Mouse (Mus musculus) liver, adult 2 months (tissue): ENCODE measurements around the gene Gnb1. TPM values are rescaled to one million over a fixed set of nuclear protein-coding genes. Genes with fewer than 3 reads are reported as not detected.

Experiments used
- DNase-seq: peaks from one replicate; pipeline ENCODE4 v3.0.0-alpha.2; 2011; ENCODE audit warnings: low read depth, low spot score; ENCODE audit errors: extremely low read depth
- H3K27ac ChIP-seq: fragments of 200-500 bp; replicated peaks from 2 replicates; pipeline ENCODE4 v1.5.1; 2012; ENCODE audit warnings: low read depth, mild to moderate bottlenecking, control low read depth, inconsistent platforms, low read length; ENCODE audit not compliant: insufficient read depth
- H3K27me3 ChIP-seq: fragments of 200-500 bp; 2 replicates; pipeline ENCODE4 v1.6.1; 2012; ENCODE audit warnings: mild to moderate bottlenecking, moderate library complexity, low read length, inconsistent platforms; ENCODE audit not compliant: control insufficient read depth, insufficient read depth
- H3K36me3 ChIP-seq: fragments of 200-500 bp; 2 replicates; pipeline ENCODE4 v1.6.1; 2012; ENCODE audit warnings: low read length, inconsistent platforms; ENCODE audit not compliant: control insufficient read depth, insufficient read depth
- H3K4me1 ChIP-seq: fragments of 200-500 bp; 2 replicates; pipeline ENCODE4 v1.6.1; 2011; ENCODE audit warnings: low read length; ENCODE audit not compliant: control insufficient read depth, insufficient read depth
- H3K4me3 ChIP-seq: fragments of 200-500 bp; 2 replicates; pipeline ENCODE4 v1.5.1; 2011; ENCODE audit warnings: low read depth, mild to moderate bottlenecking, control low read depth, low read length, moderate library complexity; ENCODE audit not compliant: insufficient read depth
- H3K79me2 ChIP-seq: fragments of 200-500 bp; 2 replicates; pipeline ENCODE4 v1.6.1; 2012; ENCODE audit warnings: inconsistent platforms, mild to moderate bottlenecking, low read length, moderate library complexity; ENCODE audit not compliant: control insufficient read depth, insufficient read depth
- H3K9ac ChIP-seq: fragments of 200-500 bp; 2 replicates; pipeline ENCODE4 v1.6.1; 2012; ENCODE audit warnings: low read depth, mild to moderate bottlenecking, control low read depth, inconsistent platforms, low read length
- CTCF ChIP-seq: fragments of 200-500 bp; IDR thresholded peaks from 2 replicates; pipeline ENCODE4 v1.5.1; 2011; ENCODE audit warnings: low read depth, low read length, control low read depth
- POLR2A ChIP-seq: fragments of 200-500 bp; IDR thresholded peaks from 2 replicates; pipeline ENCODE4 v1.6.1; 2011; ENCODE audit warnings: low read length, control low read depth; ENCODE audit not compliant: insufficient read depth; ENCODE audit errors: extremely low read depth
- WGBS: fragments of 180-500 bp; shearing (Covaris S2); methylation state at CpG from one replicate; pipeline ENCODE4 v1.1.7; 2018; 5-methylcytosine and 5-hydroxymethylcytosine counted together
- polyA plus RNA-seq: library from polyadenylated mRNA; depleted of rRNA; stranded (reverse); fragments of >200 nt; gene quantifications from 2 replicates; pipeline ENCODE4 v1.2.3, GENCODE M21; 2012
- total RNA-seq: library from RNA; depleted of rRNA; stranded (reverse); fragments of >200 nt; gene quantifications from 2 replicates; pipeline ENCODE4 v1.2.3, GENCODE M21; 2014

Gnb1 gene
- total and polyA plus RNA-seq, 2 experiments: 26.5 to 143 TPM

- no peak for DNase-seq
- Histone ChIP-seq H3K4me3 (no peak overlapping the region), H3K9ac (no peak overlapping the region), H3K36me3 (no peaks in the 10 kb centered on the region), H3K4me1 (peaks cover 8% of the 10 kb centered on the region), H3K79me2 (peaks cover 13% of the 10 kb centered on the region), H3K27ac (peak overlapping the region; percentile 75), H3K27me3 (no peaks in the 10 kb centered on the region)
- 67% methylated on average over 3 of the region's 3 CpGs for WGBS
- no peak for TF ChIP-seq CTCF
- TF ChIP-seq POLR2A: no peak
These were observed 3.4 kb upstream of the Gnb1 start for GRCm38 (mm10) chr4:155487746-155488145.

GRCm38 (mm10) chr4:155488232-155489025 lies 2.7 kb upstream of the Gnb1 start:
- WGBS: 27% methylated on average over 8 of the region's 8 CpGs
- peaks cover 15% of the 10 kb centered on the region for H3K79me2 ChIP-seq
- no peaks in the 10 kb centered on the region for H3K27me3 ChIP-seq
- H3K9ac ChIP-seq: no peak overlapping the region
- H3K36me3 ChIP-seq: no peaks in the 10 kb centered on the region
- no peak overlapping the region for H3K4me3 ChIP-seq
- H3K27ac ChIP-seq: peak overlapping the region; percentile 75
- DNase-seq: peak; percentile 53
- H3K4me1 ChIP-seq: peaks cover 9% of the 10 kb centered on the region
- TF ChIP-seq CTCF (no peak), POLR2A (no peak)

DNA sequence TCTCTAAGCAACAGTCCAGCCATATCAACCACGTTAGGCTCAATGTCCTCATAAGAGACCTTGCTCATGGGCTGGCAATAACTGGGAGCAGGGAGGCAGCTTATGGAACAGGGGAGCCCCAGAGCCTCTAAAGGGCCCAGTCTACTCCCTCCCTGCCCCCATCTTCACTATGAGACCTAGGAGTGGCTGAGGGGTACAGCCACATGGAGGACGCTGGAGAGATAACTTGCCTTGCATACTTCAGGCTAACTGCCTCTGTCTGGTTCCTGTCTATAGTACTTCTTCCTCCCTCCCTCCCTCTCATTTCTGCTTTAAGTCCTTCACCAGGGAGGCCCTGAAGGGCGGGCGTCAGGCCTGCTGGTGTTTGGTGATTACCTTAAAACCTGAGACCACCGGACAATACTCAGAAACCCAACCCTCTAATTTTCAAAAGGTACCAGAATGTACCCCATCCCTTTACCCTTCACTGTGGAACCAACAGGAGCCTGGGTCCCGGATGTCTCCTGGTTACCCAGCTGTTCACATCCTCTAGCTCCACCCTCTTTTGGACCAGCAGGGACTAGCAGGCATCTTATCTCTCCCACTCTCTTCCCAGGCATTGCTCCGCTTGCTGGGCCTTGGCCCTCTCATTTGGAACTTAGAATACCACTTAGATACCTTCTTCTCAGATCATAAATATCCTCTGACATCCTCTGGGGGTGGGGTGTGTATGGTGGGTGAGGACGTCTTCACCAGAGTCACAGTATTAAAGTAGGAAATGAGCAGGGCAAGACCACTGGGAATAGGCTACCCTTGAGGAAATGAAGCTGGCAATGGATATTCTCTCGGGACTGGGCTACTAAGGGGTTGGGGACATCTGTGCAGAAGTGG lies 1.8 kb upstream of the Gnb1 start:
- Histone ChIP-seq H3K27me3 (no peaks in the 10 kb centered on the region), H3K4me3 (no peak overlapping the region), H3K4me1 (peaks cover 11% of the 10 kb centered on the region), H3K79me2 (peaks cover 16% of the 10 kb centered on the region), H3K27ac (peak overlapping the region; percentile 75), H3K9ac (no peak overlapping the region), H3K36me3 (no peaks in the 10 kb centered on the region)
- 90% methylated on average over 9 of the region's 9 CpGs for WGBS
- TF ChIP-seq CTCF (no peak), POLR2A (no peak)
- no peak for DNase-seq

DNA sequence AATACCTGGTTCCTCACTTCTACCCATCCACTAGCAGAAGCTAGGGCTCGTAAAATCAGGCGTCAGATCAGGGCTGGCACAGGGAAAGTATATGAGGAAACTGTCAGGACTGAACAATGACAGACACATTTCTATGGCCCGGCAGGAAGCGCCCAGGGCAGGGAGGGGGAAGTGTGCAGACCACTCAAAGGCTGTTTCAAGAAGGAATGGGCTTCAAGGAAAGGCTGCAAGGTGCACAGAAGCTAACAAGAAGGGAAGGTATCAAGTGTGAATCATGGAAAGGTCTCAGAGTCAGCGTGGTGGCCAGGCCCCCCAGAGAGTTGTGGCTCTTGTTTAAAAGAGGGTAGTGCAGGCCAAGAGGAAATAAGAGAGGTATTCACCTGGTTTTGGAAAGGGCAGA lies 705 bp upstream of the Gnb1 start:
- Histone ChIP-seq H3K27ac (peak overlapping the region; percentile 28), H3K79me2 (peaks cover 23% of the 10 kb centered on the region), H3K4me3 (no peak overlapping the region; the same call in 1 of the 2 replicates), H3K36me3 (no peaks in the 10 kb centered on the region), H3K9ac (peak overlapping the region; percentile 78), H3K4me1 (peaks cover 11% of the 10 kb centered on the region), H3K27me3 (no peaks in the 10 kb centered on the region)
- 37% methylated on average over 5 of the region's 5 CpGs for WGBS
- no peak for DNase-seq
- TF ChIP-seq POLR2A: no peak
- TF ChIP-seq CTCF: no peak

- Histone ChIP-seq H3K79me2 (peaks cover 30% of the 10 kb centered on the region), H3K27ac (peak overlapping the region; percentile 56), H3K27me3 (no peaks in the 10 kb centered on the region), H3K36me3 (no peaks in the 10 kb centered on the region), H3K4me1 (peaks cover 12% of the 10 kb centered on the region), H3K4me3 (peak overlapping the region; percentile 69), H3K9ac (peak overlapping the region; percentile 93)
- DNase-seq: no peak
- TF ChIP-seq POLR2A: no peak
- no peak for TF ChIP-seq CTCF
- under 1% methylated on average over 54 of the region's 54 CpGs for WGBS
These were observed 469 bp downstream of the Gnb1 start for GRCm38 (mm10) chr4:155491529-155492130.
